Mouse (Mus musculus): Measurements from ENCODE around the gene Rad54l. TPM values are rescaled to one million over a fixed set of nuclear protein-coding genes. Genes with fewer than 3 reads are reported as not detected.

The Rad54l gene
- polyA plus RNA-seq, 1 experiment from 2014 or later = 5.2 TPM

DNA sequence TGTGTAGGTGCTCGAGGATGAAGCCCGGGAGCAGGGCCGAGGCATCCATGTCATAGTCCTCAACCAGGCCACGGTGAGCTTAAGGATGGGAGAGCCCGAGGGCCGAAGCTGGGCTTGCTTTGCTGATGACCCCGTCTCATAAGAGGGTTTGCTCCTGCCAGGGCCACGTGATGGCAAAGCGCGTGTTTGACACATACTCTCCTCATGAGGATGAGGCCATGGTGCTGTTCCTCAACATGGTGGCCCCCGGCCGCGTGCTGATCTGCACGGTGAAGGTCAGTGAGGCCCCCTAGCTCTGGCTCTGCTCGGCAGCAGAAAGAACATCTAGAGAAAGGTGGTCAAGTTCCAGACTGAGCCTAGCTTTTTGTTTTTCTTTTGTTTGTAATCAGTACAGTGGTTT is 29.2 kb upstream of the Rad54l start:
- no peaks in the 10 kb centered on the region for H3K9me3 ChIP-seq (ENCODE audit: control insufficient read depth)
- no peak for ATAC-seq
- H3K36me3 ChIP-seq (ENCODE audit: control insufficient read depth, insufficient read depth) = peaks cover 49% of the 10 kb centered on the region
- H3K9ac ChIP-seq (ENCODE audit: low read depth, low read length) = no peak overlapping the region
- H3K4me2 ChIP-seq (replicated peaks; ENCODE audit: low read depth) = no peak overlapping the region
- 94% methylated on average over 15 of the region's 15 CpGs for WGBS
- no peaks in the 10 kb centered on the region for H3K27me3 ChIP-seq (replicated peaks; ENCODE audit: control insufficient read depth, insufficient read depth, low read length)
- no peaks in the 10 kb centered on the region for H3K4me1 ChIP-seq (replicated peaks; ENCODE audit: control insufficient read depth, insufficient read depth, low read length)
- H3K4me3 ChIP-seq (ENCODE audit: low read depth, low read length) = no peak overlapping the region
- 0 out of 2 replicates have a peak overlapping the region, but pooled peaks have one; percentile 4 for H3K27ac ChIP-seq (ENCODE audit: low read depth, low read length)
- no peak for TF ChIP-seq CTCF (IDR thresholded peaks at IDR 0.05; ENCODE audit: low read depth)

DNA sequence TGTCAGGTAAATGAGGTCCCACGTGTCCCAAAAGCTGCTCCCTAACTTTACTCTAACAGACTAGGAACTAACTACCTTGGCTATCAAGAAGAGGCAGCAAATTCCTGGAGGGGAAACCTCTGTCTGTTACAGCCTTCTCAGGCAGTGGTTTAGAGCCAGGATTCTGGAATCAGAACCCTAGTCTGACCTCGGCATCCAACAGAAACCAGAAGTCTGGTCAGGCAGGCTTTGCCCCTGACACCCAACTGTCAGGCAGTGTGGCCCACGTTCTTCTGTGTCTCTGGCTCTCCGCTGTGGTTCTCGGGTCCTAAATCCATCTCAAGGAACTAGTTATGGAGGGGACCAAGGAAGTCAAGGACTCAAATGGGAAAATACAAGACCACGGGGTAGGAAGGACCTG is 27.7 kb upstream of the Rad54l start, which contains the start of gene Lurap1:
Lurap1 (minus strand) TSS at position 101 of the 400 bp plus-strand sequence.
- Histone ChIP-seq H3K9me3 (ENCODE audit: control insufficient read depth) (no peaks in the 10 kb centered on the region), H3K9ac (ENCODE audit: low read depth, low read length) (peak within 1 kb of the TSS; percentile 78), H3K36me3 (ENCODE audit: control insufficient read depth, insufficient read depth) (peaks cover 42% of the 10 kb centered on the region), H3K4me2 (replicated peaks; ENCODE audit: low read depth) (peak within 1 kb of the TSS; percentile 76), H3K4me3 (ENCODE audit: low read depth, low read length) (peak within 1 kb of the TSS; percentile 55), H3K4me1 (replicated peaks; ENCODE audit: control insufficient read depth, insufficient read depth, low read length) (no peaks in the 10 kb centered on the region), H3K27me3 (replicated peaks; ENCODE audit: control insufficient read depth, insufficient read depth, low read length) (no peaks in the 10 kb centered on the region), H3K27ac (ENCODE audit: low read depth, low read length) (peak within 1 kb of the TSS; percentile 37; the same call in 1 of the 2 replicates)
- WGBS = 64% methylated on average over 6 of the region's 6 CpGs
- ATAC-seq = no peak
- no peak for TF ChIP-seq CTCF (IDR thresholded peaks at IDR 0.05; ENCODE audit: low read depth)

DNA sequence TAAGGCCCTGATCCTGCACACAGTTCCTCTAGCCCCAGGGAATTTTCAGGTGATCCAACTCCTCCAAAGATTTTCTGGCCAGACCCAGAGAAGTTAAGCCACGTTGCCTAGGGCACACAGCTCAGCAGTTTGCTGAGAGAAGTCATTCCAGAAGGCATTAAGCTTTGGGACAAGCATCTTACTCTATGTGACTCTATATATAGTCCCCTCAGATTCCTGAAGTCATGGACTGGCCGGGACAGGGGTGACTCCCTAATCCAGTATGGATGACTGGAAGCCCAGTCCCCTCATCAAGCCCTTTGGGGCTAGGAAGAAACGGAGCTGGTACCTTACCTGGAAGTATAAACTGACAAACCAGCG is 27.4 kb upstream of the Rad54l start:
- Histone ChIP-seq H3K4me1 (replicated peaks; ENCODE audit: control insufficient read depth, insufficient read depth, low read length) (no peaks in the 10 kb centered on the region), H3K27me3 (replicated peaks; ENCODE audit: control insufficient read depth, insufficient read depth, low read length) (no peaks in the 10 kb centered on the region), H3K27ac (ENCODE audit: low read depth, low read length) (peak overlapping the region; percentile 29; the same call in 1 of the 2 replicates), H3K9me3 (ENCODE audit: control insufficient read depth) (no peaks in the 10 kb centered on the region), H3K9ac (ENCODE audit: low read depth, low read length) (peak overlapping the region; percentile 78), H3K4me3 (ENCODE audit: low read depth, low read length) (peak overlapping the region; percentile 55), H3K36me3 (ENCODE audit: control insufficient read depth, insufficient read depth) (peaks cover 38% of the 10 kb centered on the region), H3K4me2 (replicated peaks; ENCODE audit: low read depth) (peak overlapping the region; percentile 76)
- peak; percentile 9; the same call in 1 of the 2 replicates for ATAC-seq
- 14% methylated on average over 4 of the region's 4 CpGs for WGBS
- TF ChIP-seq CTCF (IDR thresholded peaks at IDR 0.05; ENCODE audit: low read depth) = no peak

DNA sequence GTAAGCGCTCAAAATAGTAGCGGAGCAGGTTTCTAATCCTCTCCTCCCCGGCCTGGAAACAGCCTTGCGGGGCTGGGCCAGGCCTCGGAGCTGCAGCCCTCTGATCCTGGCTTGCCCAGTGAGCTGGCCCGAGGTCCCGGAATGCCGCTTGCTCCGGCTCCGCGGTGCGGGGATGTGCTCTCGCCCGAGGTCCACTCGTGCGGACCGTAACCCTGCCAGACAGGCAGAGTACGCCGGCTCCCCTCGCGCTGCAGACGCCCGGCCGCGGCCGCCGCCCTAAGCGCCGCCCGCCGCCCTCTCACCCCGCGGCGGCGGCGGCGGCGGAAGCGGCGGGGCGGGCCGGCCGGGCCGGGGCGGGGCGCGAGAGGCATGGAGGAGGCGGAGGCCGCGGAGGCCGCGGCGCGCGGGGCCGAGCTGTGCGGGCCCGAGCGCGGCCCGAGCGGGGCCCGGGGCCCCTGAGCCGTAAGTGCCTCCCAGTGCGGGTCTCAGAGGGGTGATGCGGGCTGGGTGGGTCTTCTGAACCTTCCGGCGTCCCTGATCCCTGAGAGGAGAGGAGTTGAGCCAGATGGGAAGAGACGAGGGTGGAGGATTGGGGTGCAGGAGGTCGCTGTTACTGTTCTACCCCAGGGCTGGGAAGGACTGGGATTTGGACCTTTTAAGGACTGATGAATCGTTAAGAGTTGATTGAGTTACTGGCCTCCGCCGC is 26.8 kb upstream of the Rad54l start:
- Histone ChIP-seq H3K9me3 (ENCODE audit: control insufficient read depth) (no peaks in the 10 kb centered on the region), H3K4me1 (replicated peaks; ENCODE audit: control insufficient read depth, insufficient read depth, low read length) (no peaks in the 10 kb centered on the region), H3K27me3 (replicated peaks; ENCODE audit: control insufficient read depth, insufficient read depth, low read length) (no peaks in the 10 kb centered on the region), H3K27ac (ENCODE audit: low read depth, low read length) (peak overlapping the region; percentile 37; the same call in 1 of the 2 replicates), H3K36me3 (ENCODE audit: control insufficient read depth, insufficient read depth) (peaks cover 33% of the 10 kb centered on the region), H3K4me3 (ENCODE audit: low read depth, low read length) (peak overlapping the region; percentile 55), H3K9ac (ENCODE audit: low read depth, low read length) (peak overlapping the region; percentile 78), H3K4me2 (replicated peaks; ENCODE audit: low read depth) (peak overlapping the region; percentile 76)
- WGBS = under 1% methylated on average over 61 of the region's 73 CpGs
- no peak for TF ChIP-seq CTCF (IDR thresholded peaks at IDR 0.05; ENCODE audit: low read depth)
- peak; percentile 88 for ATAC-seq

DNA sequence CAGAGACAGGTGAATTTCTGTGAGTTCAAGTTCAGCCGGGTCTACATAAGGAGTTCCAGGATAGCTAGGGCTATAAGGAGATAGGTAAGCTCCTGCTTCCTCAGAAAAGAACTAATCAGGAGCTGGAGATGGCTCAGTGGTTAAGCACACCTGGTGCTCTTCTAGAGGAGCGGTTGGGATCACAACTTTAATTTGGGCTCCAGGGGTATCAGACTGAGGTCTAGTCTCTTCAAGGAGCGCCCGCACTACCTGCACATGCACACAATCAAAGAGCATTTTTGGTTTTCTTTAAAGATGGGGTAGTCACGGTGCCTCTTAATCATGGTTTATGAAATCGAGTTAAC is 26.3 kb upstream of the Rad54l start:
- H3K36me3 ChIP-seq (ENCODE audit: control insufficient read depth, insufficient read depth) = peaks cover 28% of the 10 kb centered on the region
- H3K4me1 ChIP-seq (replicated peaks; ENCODE audit: control insufficient read depth, insufficient read depth, low read length) = no peaks in the 10 kb centered on the region
- H3K4me3 ChIP-seq (ENCODE audit: low read depth, low read length) = peak overlapping the region; percentile 55
- H3K4me2 ChIP-seq (replicated peaks; ENCODE audit: low read depth) = peak overlapping the region; percentile 76
- WGBS = 25% methylated on average over 6 of the region's 6 CpGs
- no peaks in the 10 kb centered on the region for H3K9me3 ChIP-seq (ENCODE audit: control insufficient read depth)
- H3K27me3 ChIP-seq (replicated peaks; ENCODE audit: control insufficient read depth, insufficient read depth, low read length) = no peaks in the 10 kb centered on the region
- peak overlapping the region; percentile 37; the same call in 1 of the 2 replicates for H3K27ac ChIP-seq (ENCODE audit: low read depth, low read length)
- peak overlapping the region; percentile 78 for H3K9ac ChIP-seq (ENCODE audit: low read depth, low read length)
- no peak for ATAC-seq
- TF ChIP-seq CTCF (IDR thresholded peaks at IDR 0.05; ENCODE audit: low read depth) = no peak

DNA sequence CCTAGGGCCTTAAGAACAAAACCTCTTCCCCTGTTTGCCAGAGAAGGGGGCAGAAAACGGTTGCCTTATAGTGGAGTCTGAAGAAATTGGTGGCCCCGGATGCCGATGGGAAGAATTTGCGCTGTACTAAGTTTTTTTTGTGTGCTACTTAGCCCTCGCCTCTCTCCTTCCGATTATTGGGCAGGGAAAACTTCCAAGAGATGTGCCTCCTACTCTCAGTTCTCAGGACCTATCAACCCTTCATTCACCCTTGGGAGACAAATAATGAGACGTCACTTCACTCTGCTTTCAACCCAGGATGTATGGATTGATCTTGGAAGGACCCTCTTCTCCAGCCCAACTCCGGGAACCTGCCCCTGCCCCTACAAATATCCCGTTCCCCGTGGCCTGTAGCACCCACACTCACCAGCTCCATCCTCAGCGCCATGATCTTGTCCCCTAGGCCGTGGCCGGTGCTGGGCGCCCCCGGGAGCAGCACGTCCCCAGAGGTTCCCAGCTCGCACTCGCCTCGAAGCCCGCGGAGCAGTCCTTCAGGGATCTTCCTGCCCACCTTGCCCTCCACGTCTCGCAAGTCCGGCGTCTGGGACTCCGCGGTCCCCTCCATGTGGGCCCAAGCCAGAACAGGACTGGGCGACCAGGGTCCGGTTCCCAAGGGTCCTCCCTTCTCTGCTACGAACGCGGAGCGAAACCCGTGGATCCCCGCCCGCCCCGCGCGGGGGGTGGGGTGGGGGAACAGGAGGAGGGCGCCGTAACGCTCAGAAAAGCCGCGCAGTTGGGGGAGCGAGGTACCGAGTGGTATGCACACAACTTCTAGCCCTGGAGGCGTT is 20.6 kb upstream of the Rad54l start:
- Histone ChIP-seq H3K4me2 (replicated peaks; ENCODE audit: low read depth) (peak overlapping the region; percentile 98), H3K4me3 (ENCODE audit: low read depth, low read length) (peak overlapping the region; percentile 72), H3K9ac (ENCODE audit: low read depth, low read length) (peak overlapping the region; percentile 64), H3K36me3 (ENCODE audit: control insufficient read depth, insufficient read depth) (no peaks in the 10 kb centered on the region), H3K27me3 (replicated peaks; ENCODE audit: control insufficient read depth, insufficient read depth, low read length) (no peaks in the 10 kb centered on the region), H3K27ac (ENCODE audit: low read depth, low read length) (no peak overlapping the region), H3K4me1 (replicated peaks; ENCODE audit: control insufficient read depth, insufficient read depth, low read length) (peaks cover 4% of the 10 kb centered on the region; the same call in 1 of the 2 replicates), H3K9me3 (ENCODE audit: control insufficient read depth) (no peaks in the 10 kb centered on the region)
- TF ChIP-seq CTCF (IDR thresholded peaks at IDR 0.05; ENCODE audit: low read depth) = no peak
- WGBS = 2% methylated on average over 47 of the region's 47 CpGs
- peak; percentile 38; the same call in 1 of the 2 replicates for ATAC-seq
